Mouse (Mus musculus) kidney, adult 2 months (tissue): ENCODE data around the gene Cacna1d. TPM values are rescaled to one million over a fixed set of nuclear protein-coding genes. Genes with fewer than 3 reads are reported as not detected.

Source experiments
- DNase-seq: peaks from one replicate; pipeline ENCODE4 v3.0.0; 2021
- H3K27ac ChIP-seq: fragments of 200-500 bp; 2 replicates; pipeline ENCODE4 v1.5.1; 2012; ENCODE audit warnings: low read depth, low read length, control low read depth, inconsistent platforms; ENCODE audit not compliant: insufficient read depth
- H3K27me3 ChIP-seq: fragments of 200-500 bp; replicated peaks from 2 replicates; pipeline ENCODE4 v1.6.1; 2012; ENCODE audit warnings: mild to moderate bottlenecking, moderate library complexity, low read length, inconsistent platforms; ENCODE audit not compliant: control insufficient read depth, insufficient read depth
- H3K36me3 ChIP-seq: fragments of 200-500 bp; 2 replicates; pipeline ENCODE4 v1.6.1; 2012; ENCODE audit warnings: mild to moderate bottlenecking, moderate library complexity, low read length, inconsistent platforms; ENCODE audit not compliant: control insufficient read depth, insufficient read depth
- H3K4me1 ChIP-seq: fragments of 200-500 bp; 2 replicates; pipeline ENCODE4 v1.6.1; 2011; ENCODE audit warnings: low read length; ENCODE audit not compliant: control insufficient read depth, insufficient read depth
- H3K4me3 ChIP-seq: fragments of 200-500 bp; 2 replicates; pipeline ENCODE4 v1.5.1; 2011; ENCODE audit warnings: mild to moderate bottlenecking, low read depth, low read length, control low read depth; ENCODE audit not compliant: insufficient read depth
- CTCF ChIP-seq: fragments of 200-500 bp; conservative IDR thresholded peaks from 2 replicates; pipeline ENCODE4 v1.5.1; 2011; ENCODE audit warnings: low read depth, mild to moderate bottlenecking, control low read depth, low read length, moderate library complexity, mixed read lengths; ENCODE audit not compliant: insufficient read depth, insufficient read length
- POLR2A ChIP-seq: fragments of 200-500 bp; IDR thresholded peaks from one replicate; pipeline ENCODE4 v1.6.1; 2011; ENCODE audit warnings: low read depth, low read length, control low read depth
- WGBS: fragments of 180-500 bp; shearing (Covaris S2); methylation state at CpG from one replicate; pipeline ENCODE4 v1.1.7; 2018; 5-methylcytosine and 5-hydroxymethylcytosine counted together
- polyA plus RNA-seq: library from polyadenylated mRNA; depleted of rRNA; stranded (reverse); fragments of >200 nt; gene quantifications from 2 replicates; pipeline ENCODE4 v1.2.3, GENCODE M21; 2012

The Cacna1d gene
- polyA plus RNA-seq, 1 experiment: 4.0 TPM

DNA sequence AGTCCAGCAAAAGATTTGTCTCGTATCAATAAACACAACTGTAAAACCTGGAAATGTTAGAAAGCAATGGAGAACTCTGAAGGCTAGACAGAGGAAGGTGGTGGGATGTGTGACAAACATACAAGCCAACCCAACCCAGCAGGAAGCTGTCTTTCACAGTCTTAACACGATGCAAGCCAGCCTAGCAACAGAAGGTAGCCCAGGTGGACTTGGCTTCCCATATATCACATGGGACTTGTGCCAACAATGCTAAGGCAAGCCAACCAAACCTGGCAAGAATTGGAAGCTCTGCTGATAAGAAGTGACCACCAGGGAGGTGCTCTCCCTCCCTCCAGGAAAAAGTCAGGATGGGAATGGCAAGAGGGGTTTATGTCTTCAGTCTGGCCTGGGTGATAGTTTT, 6.9 kb upstream of the Cacna1d start:
- no peaks in the 10 kb centered on the region for H3K27me3 ChIP-seq
- H3K4me1 ChIP-seq: no peaks in the 10 kb centered on the region
- H3K27ac ChIP-seq: no peak overlapping the region
- TF ChIP-seq CTCF (no peak), POLR2A (no peak)
- 73% methylated on average over 2 of the region's 2 CpGs for WGBS
- no peak for DNase-seq
- H3K4me3 ChIP-seq: no peak overlapping the region
- 0 out of 2 replicates have a peak, but pooled peaks cover 2% of the 10 kb centered on the region for H3K36me3 ChIP-seq

DNA sequence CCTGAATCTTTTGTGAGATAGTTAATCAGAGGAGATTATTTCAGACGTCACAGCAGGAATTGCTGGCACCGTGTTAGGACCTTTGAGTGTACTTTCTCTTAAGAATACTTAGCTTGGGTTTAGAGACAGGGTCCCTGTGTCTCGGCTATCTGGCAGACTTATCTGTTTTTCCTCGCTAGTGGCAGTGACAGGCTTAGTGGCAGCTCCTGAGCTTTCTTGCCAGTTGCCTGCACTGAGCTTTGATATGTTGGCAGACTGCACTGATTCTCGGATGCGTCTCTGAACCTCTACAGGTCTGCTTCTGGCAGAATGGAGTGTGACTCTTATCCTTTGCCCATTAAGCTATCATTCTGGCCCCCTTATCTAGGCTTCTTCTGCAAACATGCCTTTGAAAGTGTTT, 3.7 kb upstream of the Cacna1d start:
- Histone ChIP-seq H3K4me3 (no peak overlapping the region), H3K27ac (no peak overlapping the region), H3K36me3 (no peaks in the 10 kb centered on the region; the same call in 1 of the 2 replicates), H3K27me3 (no peaks in the 10 kb centered on the region), H3K4me1 (no peaks in the 10 kb centered on the region)
- 81% methylated on average over 6 of the region's 6 CpGs for WGBS
- TF ChIP-seq POLR2A: no peak
- no peak for TF ChIP-seq CTCF
- no peak for DNase-seq

DNA sequence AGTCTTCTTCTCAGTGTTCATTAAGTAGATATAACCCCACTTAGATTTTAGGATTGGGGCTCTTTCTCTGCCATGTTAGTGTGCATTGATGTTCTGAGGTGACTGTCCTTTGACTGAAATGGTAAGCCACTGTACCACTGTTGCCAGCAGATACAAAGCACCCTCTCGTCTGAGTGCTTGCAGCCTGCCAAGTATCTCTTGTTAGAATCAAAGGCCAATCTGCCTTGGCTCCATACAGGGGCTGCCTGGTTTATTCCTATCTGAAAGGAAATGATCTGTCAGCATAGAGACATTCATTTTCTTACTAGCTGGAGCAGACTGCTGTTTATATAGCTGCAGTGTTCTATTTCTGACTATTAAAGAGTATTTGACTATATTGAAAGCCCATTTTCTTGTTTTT, 2.0 kb upstream of the Cacna1d start:
- no peaks in the 10 kb centered on the region for H3K27me3 ChIP-seq

DNA sequence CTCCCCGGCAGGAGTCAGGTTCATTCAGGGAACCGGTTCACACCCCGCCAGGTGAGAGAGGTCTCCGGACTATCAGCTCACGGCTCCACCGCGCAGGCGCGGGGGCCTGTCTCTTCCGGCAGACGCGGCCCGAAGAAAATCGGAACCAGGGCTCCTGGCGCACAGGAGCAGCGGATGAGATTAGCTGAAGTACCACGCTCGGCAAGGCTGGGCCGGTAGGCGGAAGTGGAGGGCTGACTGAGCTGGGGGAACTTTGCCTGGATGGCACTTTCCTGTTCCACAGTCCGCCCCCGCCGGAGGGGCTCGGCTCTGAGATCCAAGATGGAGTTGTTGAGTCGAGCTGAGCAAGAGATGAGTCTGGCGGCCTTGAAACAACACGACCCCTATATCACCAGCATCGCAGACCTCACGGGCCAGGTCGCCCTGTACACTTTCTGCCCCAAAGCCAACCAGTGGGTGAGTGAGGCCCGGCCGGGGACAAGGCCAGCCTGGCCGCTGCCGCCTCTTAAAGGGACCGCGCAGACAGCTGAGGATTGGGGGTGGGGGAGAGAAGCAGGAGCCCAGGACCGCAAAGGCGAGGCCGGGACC, 11.8 kb downstream of the Cacna1d start, which contains the start of gene Dcp1a:
Gene Dcp1a (plus strand): TSS at position 175 of the 588 bp plus-strand sequence.
- WGBS: under 1% methylated on average over 39 of the region's 39 CpGs
- TF ChIP-seq POLR2A: peak; percentile 85
- no peak for TF ChIP-seq CTCF

More for the DNA sequence above, 2.0 kb upstream of the Cacna1d start:
- no peak for DNase-seq
- 33% methylated on average over 1 of the region's 1 CpGs for WGBS
- H3K27ac ChIP-seq: no peak overlapping the region
- no peaks in the 10 kb centered on the region; the same call in 1 of the 2 replicates for H3K36me3 ChIP-seq
- TF ChIP-seq CTCF (no peak), POLR2A (no peak)
- H3K4me1 ChIP-seq: no peaks in the 10 kb centered on the region
- no peak overlapping the region for H3K4me3 ChIP-seq

DNA sequence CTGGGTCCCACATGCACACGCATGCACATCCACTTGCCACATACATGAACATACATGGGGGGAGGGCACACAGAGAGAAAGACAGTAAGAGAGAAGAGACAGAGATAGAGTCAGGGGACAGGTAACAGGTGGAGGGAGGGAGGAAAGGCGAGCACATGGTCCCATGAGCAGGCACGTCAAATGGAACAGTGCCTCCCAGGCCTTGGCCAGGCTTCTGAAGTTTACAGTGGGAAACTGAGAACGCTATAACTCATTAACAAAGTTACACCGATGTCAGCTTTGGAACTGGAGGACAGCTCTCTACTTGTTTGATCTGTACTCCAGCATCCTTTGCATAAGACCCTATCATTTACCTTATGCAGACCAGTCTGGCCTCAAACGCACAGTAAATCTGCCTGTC, 16.8 kb downstream of the Cacna1d start:
- Histone ChIP-seq H3K27me3 (no peaks in the 10 kb centered on the region), H3K4me1 (no peaks in the 10 kb centered on the region), H3K27ac (no peak overlapping the region), H3K36me3 (no peaks in the 10 kb centered on the region), H3K4me3 (no peak overlapping the region)
- DNase-seq: peak; percentile 61
- 67% methylated on average over 6 of the region's 6 CpGs for WGBS
- TF ChIP-seq CTCF (no peak), POLR2A (no peak)

More for the DNA sequence above, 11.8 kb downstream of the Cacna1d start, which contains the start of gene Dcp1a:
- peak within 1 kb of the TSS; percentile 77 for H3K4me3 ChIP-seq
- peak; percentile 98 for DNase-seq
- peak within 1 kb of the TSS; percentile 62 for H3K27ac ChIP-seq
- no peaks in the 10 kb centered on the region for H3K27me3 ChIP-seq
- peaks cover 5% of the 10 kb centered on the region; the same call in 1 of the 2 replicates for H3K4me1 ChIP-seq
- H3K36me3 ChIP-seq: no peaks in the 10 kb centered on the region

DNA sequence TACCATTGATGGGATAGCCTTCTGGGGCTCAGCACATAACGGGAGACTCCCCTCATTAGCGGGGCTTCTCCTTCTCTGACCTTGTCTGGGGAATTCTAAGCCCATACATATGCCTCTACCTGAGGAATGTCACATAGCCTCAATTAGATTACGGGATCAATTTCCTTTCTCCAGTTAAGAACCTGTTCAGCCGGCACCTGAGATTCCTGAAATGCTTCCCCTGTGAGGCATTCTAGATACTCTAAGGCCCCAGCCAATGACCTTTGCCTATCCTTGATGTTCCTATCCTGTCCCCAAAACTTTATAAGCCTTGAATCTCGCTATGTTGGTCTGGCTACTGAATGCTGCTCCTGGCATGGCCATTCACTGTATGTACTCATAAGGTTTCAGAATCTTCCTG, 17.6 kb downstream of the Cacna1d start:
- peak; percentile 20 for DNase-seq
- TF ChIP-seq POLR2A (no peak), CTCF (no peak)
- no peaks in the 10 kb centered on the region for H3K4me1 ChIP-seq
- no peak overlapping the region for H3K4me3 ChIP-seq
- 55% methylated on average over 5 of the region's 5 CpGs for WGBS
- H3K27me3 ChIP-seq: no peaks in the 10 kb centered on the region
- no peak overlapping the region for H3K27ac ChIP-seq
- no peaks in the 10 kb centered on the region for H3K36me3 ChIP-seq

DNA sequence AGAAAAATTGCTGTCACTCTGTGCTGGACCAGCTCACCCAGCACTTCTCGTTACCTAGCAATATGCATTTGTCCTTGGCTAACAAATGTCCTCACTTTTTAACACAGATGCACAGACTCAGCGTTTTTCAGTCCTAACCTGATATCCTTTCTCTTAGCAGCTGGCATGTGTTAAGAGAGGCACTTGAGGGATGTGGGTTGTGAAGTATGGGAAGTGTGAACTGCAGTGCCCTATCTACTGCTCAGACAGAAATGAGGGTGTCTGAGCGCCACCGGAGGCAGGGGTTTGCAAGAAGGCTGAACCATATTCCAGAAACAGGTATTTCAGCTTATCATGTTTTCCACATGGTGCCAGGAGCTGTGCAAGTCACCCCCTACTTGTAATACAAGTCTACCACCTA, 27.9 kb downstream of the Cacna1d start:
- WGBS: 81% methylated on average over 4 of the region's 4 CpGs
- no peak for DNase-seq

More for the DNA sequence above, 27.9 kb downstream of the Cacna1d start:
- Histone ChIP-seq H3K27me3 (no peaks in the 10 kb centered on the region), H3K36me3 (no peaks in the 10 kb centered on the region), H3K4me1 (no peaks in the 10 kb centered on the region), H3K27ac (no peak overlapping the region), H3K4me3 (no peak overlapping the region)
- TF ChIP-seq CTCF: no peak
- no peak for TF ChIP-seq POLR2A
